Comparison of ENCODE assay signal across 14 mouse cellular contexts in genomic region chr5:116209378-116210091, GRCm38 (mm10).
DNase-seq lines count a peak whose midpoint lies in the region; ATAC-seq and TF ChIP-seq lines count a peak whose summit lies in the region.
"Had no signal": no experiment of that assay in that cellular context is flagged by ENCODE, and none has a peak within 500 bp of the region (broad histone marks: within the 10 kb centered on the region; RNA-seq: fewer than 3 reads in every experiment).

No protein-coding gene starts in this region.

- H3K4me3 ChIP-seq in kidney, embryonic 15.5 days (replicated peaks): no peak overlapping the region
- no peak overlapping the region for H3K4me3 ChIP-seq in forebrain, embryonic 12.5 days (replicated peaks)
- no peak overlapping the region for H3K4me3 ChIP-seq in hindbrain, embryonic 14.5 days (replicated peaks; ENCODE audit: low read length)
- H3K4me3 ChIP-seq in midbrain, postnatal 0 days (ENCODE audit: low read depth, low read length): no peak overlapping the region
- H3K4me3 ChIP-seq: megakaryocyte, embryonic 14.5 days had no signal

- no peaks in the 10 kb centered on the region for H3K9me3 ChIP-seq in kidney, embryonic 15.5 days (replicated peaks)
- no peaks in the 10 kb centered on the region for H3K9me3 ChIP-seq in forebrain, embryonic 12.5 days
- no peaks in the 10 kb centered on the region for H3K9me3 ChIP-seq in hindbrain, embryonic 14.5 days (ENCODE audit: control insufficient read depth, low read length)
- no peaks in the 10 kb centered on the region for H3K9me3 ChIP-seq in midbrain, postnatal 0 days (ENCODE audit: low read length)

- peaks cover 13% of the 10 kb centered on the region; the same call in 1 of the 2 replicates for H3K4me1 ChIP-seq in kidney, embryonic 15.5 days
- peaks cover 30% of the 10 kb centered on the region for H3K4me1 ChIP-seq in forebrain, embryonic 12.5 days
- H3K4me1 ChIP-seq in hindbrain, embryonic 14.5 days (replicated peaks; ENCODE audit: control insufficient read depth, insufficient read depth, low read length): peaks cover 21% of the 10 kb centered on the region; the same call in 1 of the 2 replicates
- H3K4me1 ChIP-seq in midbrain, postnatal 0 days (ENCODE audit: insufficient read depth, low read length): peaks cover 10% of the 10 kb centered on the region; the same call in 1 of the 2 replicates
- H3K4me1 ChIP-seq: megakaryocyte, embryonic 14.5 days had no signal

- WGBS in kidney, embryonic 15.5 days: 59% methylated on average over 10 of the region's 11 CpGs
- 34% methylated on average over 11 of the region's 11 CpGs for WGBS in forebrain, embryonic 12.5 days
- 22% methylated on average over 11 of the region's 11 CpGs for WGBS in hindbrain, embryonic 14.5 days
- 20% methylated on average over 11 of the region's 11 CpGs for WGBS in midbrain, postnatal 0 days

- peak; percentile 31 for ATAC-seq in kidney, embryonic 15.5 days (replicated peaks; ENCODE audit: low FRiP score)
- peak; percentile 49 for ATAC-seq in forebrain, embryonic 12.5 days (ENCODE audit: low FRiP score)
- ATAC-seq in hindbrain, embryonic 14.5 days (ENCODE audit: low FRiP score): peak; percentile 46; the same call in 1 of the 2 replicates
- peak; percentile 54; the same call in 1 of the 2 replicates for ATAC-seq in midbrain, postnatal 0 days (ENCODE audit: low FRiP score)

- no peaks in the 10 kb centered on the region for H3K27me3 ChIP-seq in kidney, embryonic 15.5 days
- H3K27me3 ChIP-seq in forebrain, embryonic 12.5 days: no peaks in the 10 kb centered on the region
- no peaks in the 10 kb centered on the region for H3K27me3 ChIP-seq in hindbrain, embryonic 14.5 days (ENCODE audit: control insufficient read depth, insufficient read depth, low read length)
- no peaks in the 10 kb centered on the region for H3K27me3 ChIP-seq in midbrain, postnatal 0 days (ENCODE audit: insufficient read depth, low read length)
- H3K27me3 ChIP-seq: megakaryocyte, embryonic 14.5 days had no signal

- intact Hi-C loops in left cerebral cortex, postnatal 10 days (cut with DNase I): no loop called here

- peak overlapping the region; percentile 51; the same call in 1 of the 2 replicates for H3K27ac ChIP-seq in kidney, embryonic 15.5 days
- peak overlapping the region; percentile 89 for H3K27ac ChIP-seq in forebrain, embryonic 12.5 days
- peak overlapping the region; percentile 54 for H3K27ac ChIP-seq in hindbrain, embryonic 14.5 days
- peak overlapping the region; percentile 72 for H3K27ac ChIP-seq in midbrain, postnatal 0 days (ENCODE audit: low read depth, low read length)

- DNase-seq in kidney, adult 18-20 months: no peak
- DNase-seq in hindbrain, embryonic 14.5 days (ENCODE audit: low spot score): no peak
- DNase-seq in midbrain, postnatal 0 days (ENCODE audit: low spot score): peak; percentile 29
- DNase-seq in adrenal gland, adult 8-10 months: no peak
- DNase-seq in left cerebral cortex, postnatal 10 days (ENCODE audit: extremely low spot score in 1 of 2, low spot score in 2 of 2): no peak
- DNase-seq in spleen, adult 18-20 months: no peak
- DNase-seq: adrenal gland, postnatal 25 days; cerebellum, adult 11 months; kidney, postnatal 10 days; lung, adult 2 months had no signal

- TF ChIP-seq CTCF in midbrain, postnatal 0 days (IDR thresholded peaks at IDR 0.05): no peak

- H3K9ac ChIP-seq in kidney, embryonic 15.5 days: no peak overlapping the region
- H3K9ac ChIP-seq in forebrain, embryonic 12.5 days: no peak overlapping the region
- no peak overlapping the region for H3K9ac ChIP-seq in hindbrain, embryonic 14.5 days
- no peak overlapping the region; the same call in 1 of the 2 replicates for H3K9ac ChIP-seq in midbrain, postnatal 0 days (replicated peaks; ENCODE audit: low read length, poor library complexity, severe bottlenecking)

- H3K4me2 ChIP-seq in kidney, embryonic 15.5 days: 0 out of 2 replicates have a peak overlapping the region, but pooled peaks have one; percentile 14
- H3K4me2 ChIP-seq in forebrain, embryonic 12.5 days: peak overlapping the region; percentile 32; the same call in 1 of the 2 replicates
- H3K4me2 ChIP-seq in hindbrain, embryonic 14.5 days (replicated peaks): no peak overlapping the region
- H3K4me2 ChIP-seq in midbrain, postnatal 0 days (ENCODE audit: low read depth, low read length, poor library complexity, severe bottlenecking): no peak overlapping the region
- H3K4me2 ChIP-seq: heart, embryonic 11.5 days had no signal

- H3K36me3 ChIP-seq in kidney, embryonic 15.5 days: no peaks in the 10 kb centered on the region
- no peaks in the 10 kb centered on the region for H3K36me3 ChIP-seq in forebrain, embryonic 12.5 days (replicated peaks)
- H3K36me3 ChIP-seq in hindbrain, embryonic 14.5 days (replicated peaks; ENCODE audit: control insufficient read depth, insufficient read depth): no peaks in the 10 kb centered on the region
- no peaks in the 10 kb centered on the region for H3K36me3 ChIP-seq in midbrain, postnatal 0 days (ENCODE audit: insufficient read depth, low read length)

Comparison
In these comparisons a context has a peak if more than half of its experiments do, and no peak if none do; other contexts are left out.
1. H3K4me2 ChIP-seq: peak in kidney, embryonic 15.5 days (single experiment) and forebrain, embryonic 12.5 days (single experiment); none in hindbrain, embryonic 14.5 days (single experiment) and midbrain, postnatal 0 days (single experiment).
2. Peak in every context shown above with its lines, with median percentiles within 50 percentile points of each other: ATAC-seq and H3K27ac ChIP-seq.